Mouse (Mus musculus): ENCODE results near the gene Nrde2.

DNA sequence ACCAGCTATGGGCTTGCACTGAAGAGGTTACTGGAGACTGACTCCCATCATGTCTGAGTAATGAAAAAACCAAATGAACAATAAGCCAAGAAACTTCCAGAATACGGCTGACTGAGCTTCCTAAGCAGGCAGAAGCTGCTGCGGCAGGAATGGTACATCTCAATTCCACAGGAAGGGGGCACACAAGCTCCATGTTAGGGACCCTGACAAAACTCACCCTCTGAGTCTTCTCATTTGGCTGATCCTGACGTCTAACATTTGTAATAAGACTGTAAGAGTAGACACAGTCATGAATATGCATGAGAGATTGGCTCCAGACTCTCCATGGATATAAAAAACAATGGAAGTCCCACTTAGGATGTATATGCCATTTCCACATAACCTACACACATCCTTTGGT is 6.7 kb upstream of the Nrde2 start:
- TF ChIP-seq CTCF (conservative IDR thresholded peaks at IDR 0.05 in 1 of 2, IDR thresholded peaks at IDR 0.05 in 1 of 2; ENCODE audit: low read depth in 2 of 2, low read length in 2 of 2) (peak in 1 of 2 experiments; percentile 84; a peak in 2 of 4 replicates), ZKSCAN1 (IDR thresholded peaks at IDR 0.05; ENCODE audit: borderline replicate concordance, low read depth, low read length) (no peak), ZNF384 (IDR thresholded peaks at IDR 0.05; ENCODE audit: low read depth, low read length) (no peak), POLR2A (IDR thresholded peaks at IDR 0.05; ENCODE audit: low read depth, low read length) (no peak), NRF1 (IDR thresholded peaks at IDR 0.05; ENCODE audit: low read depth, low read length) (no peak), RAD21 (IDR thresholded peaks at IDR 0.05; ENCODE audit: low read depth, low read length) (peak; percentile 86)
